Comparison of ENCODE assay signal across 28 mouse cellular contexts in the genomic region with DNA sequence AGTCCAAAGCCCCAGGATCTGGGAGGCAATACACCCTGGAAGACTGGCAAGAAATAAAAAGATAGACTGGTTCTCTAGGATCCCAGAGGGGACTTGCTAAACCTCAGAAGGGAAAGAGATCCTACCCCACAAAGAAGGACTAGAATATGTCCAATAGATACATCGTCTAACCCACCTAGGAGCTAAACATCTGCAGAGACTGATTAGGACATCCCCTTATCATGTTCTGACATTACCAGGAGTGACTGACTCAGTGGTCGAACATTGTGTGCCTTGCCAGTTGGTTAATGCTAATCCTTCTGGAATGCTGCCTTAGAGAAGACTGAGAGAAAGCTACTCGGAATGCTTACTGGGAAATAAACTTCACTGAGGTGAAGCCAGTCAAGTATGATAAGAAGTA. TPM values are rescaled to one million over a fixed set of nuclear protein-coding genes. Genes with fewer than 3 reads are reported as not detected.
A peak's percentile ranks its signal among the peaks of the same experiment; 100 is the strongest.
DNase-seq lines count a peak whose midpoint lies in the region; ATAC-seq and TF ChIP-seq lines count a peak whose summit lies in the region.
"Had no signal": no experiment of that assay in that cellular context is flagged by ENCODE, and none has a peak within 500 bp of the region (broad histone marks: within the 10 kb centered on the region; RNA-seq: fewer than 3 reads in every experiment).

No protein-coding gene starts in this region.

- H3K9ac ChIP-seq in MEL (ENCODE audit: control insufficient read depth, low read depth, low read length, poor library complexity, severe bottlenecking), result no peak overlapping the region
- H3K9ac ChIP-seq: embryonic facial prominence, embryonic 13.5 days; embryonic facial prominence, embryonic 15.5 days; forebrain, embryonic 12.5 days had no signal

- no peaks in the 10 kb centered on the region for H3K79me2 ChIP-seq in MEL (ENCODE audit: control insufficient read depth, insufficient read depth, low read length, poor library complexity)

- TF ChIP-seq RAD21 in MEL (IDR thresholded peaks at IDR 0.05; ENCODE audit: low read depth, low read length), result no peak

- peaks cover 0 to 10% of the 10 kb centered on the region in 2 experiments; a peak in 3 of 4 replicates for H3K4me1 ChIP-seq in MEL (ENCODE audit: control insufficient read depth in 1 of 2, insufficient read depth in 2 of 2, low read length in 2 of 2)
- peaks cover 24% of the 10 kb centered on the region for H3K4me1 ChIP-seq in bone marrow macrophage, adult 2 months (ENCODE audit: control insufficient read depth, insufficient read depth, low read length)
- H3K4me1 ChIP-seq: embryonic facial prominence, embryonic 13.5 days; embryonic facial prominence, embryonic 15.5 days; forebrain, embryonic 10.5 days; forebrain, embryonic 12.5 days had no signal

- H3K9me3 ChIP-seq in MEL (replicated peaks; ENCODE audit: insufficient read depth, low read length), result no peaks in the 10 kb centered on the region
- H3K9me3 ChIP-seq: embryonic facial prominence, embryonic 13.5 days; embryonic facial prominence, embryonic 15.5 days; forebrain, embryonic 10.5 days; forebrain, embryonic 12.5 days had no signal

- peak in 1 of 2 experiments; percentile 30; a peak in 2 of 4 replicates for TF ChIP-seq EP300 in MEL (IDR thresholded peaks at IDR 0.05; ENCODE audit: low read depth in 1 of 2, low read length in 2 of 2)

- H3K27me3 ChIP-seq in MEL (ENCODE audit: control insufficient read depth in 1 of 2, insufficient read depth in 2 of 2, low read length in 2 of 2), result no peaks in the 10 kb centered on the region
- H3K27me3 ChIP-seq: embryonic facial prominence, embryonic 13.5 days; embryonic facial prominence, embryonic 15.5 days; forebrain, embryonic 12.5 days; Patski had no signal

- peak overlapping the region; percentile 33; the same call in 1 of the 2 replicates for H3K27ac ChIP-seq in MEL (ENCODE audit: control insufficient read depth, low read depth, low read length)
- H3K27ac ChIP-seq in bone marrow macrophage, adult 2 months (ENCODE audit: insufficient read depth, low read depth, low read length), result peak overlapping the region; percentile 85
- H3K27ac ChIP-seq: embryonic facial prominence, embryonic 13.5 days; embryonic facial prominence, embryonic 15.5 days; forebrain, embryonic 10.5 days; forebrain, embryonic 12.5 days had no signal

- TF ChIP-seq CTCF in MEL (IDR thresholded peaks at IDR 0.05 in 2 of 3, conservative IDR thresholded peaks at IDR 0.05 in 1 of 3; ENCODE audit: control insufficient read depth in 1 of 3, insufficient read depth in 1 of 3, low read depth in 2 of 3, low read length in 3 of 3, poor library complexity in 1 of 3, severe bottlenecking in 1 of 3), result no peak
- TF ChIP-seq CTCF in bone marrow macrophage, adult 2 months (IDR thresholded peaks at IDR 0.05; ENCODE audit: low read depth, low read length), result no peak

- H3K36me3 ChIP-seq in MEL (ENCODE audit: control insufficient read depth in 1 of 2, insufficient read depth in 2 of 2, low read length in 2 of 2), result peaks cover 0 to 8% of the 10 kb centered on the region in 2 experiments; a peak in 1 of 4 replicates
- H3K36me3 ChIP-seq: embryonic facial prominence, embryonic 13.5 days; embryonic facial prominence, embryonic 15.5 days; forebrain, embryonic 10.5 days; forebrain, embryonic 12.5 days had no signal

- no peak for DNase-seq in MEL (ENCODE audit: low read depth, low spot score)
- no peak for DNase-seq in urinary bladder, postnatal 10 days (ENCODE audit: low spot score)
- no peak for DNase-seq in spleen, adult 12 weeks (ENCODE audit: low spot score)
- DNase-seq: adrenal gland, adult 8-10 months; adrenal gland, postnatal 14 days; adrenal gland, postnatal 36 days; cerebellum, adult 11 months; cerebellum, adult 18-20 months; cerebellum, adult 8-10 months; cerebellum, adult 9-11 months; cerebellum, postnatal 14 days; embryo, embryonic 11 days had no signal

- H3K4me3 ChIP-seq in MEL (ENCODE audit: control insufficient read depth in 1 of 2, insufficient read depth in 1 of 2, low read depth in 2 of 2, low read length in 2 of 2), result no peak overlapping the region
- H3K4me3 ChIP-seq in bone marrow macrophage, adult 2 months (ENCODE audit: insufficient read depth, low read length), result peak overlapping the region; percentile 60
- H3K4me3 ChIP-seq: embryonic facial prominence, embryonic 13.5 days; embryonic facial prominence, embryonic 15.5 days; forebrain, embryonic 10.5 days; forebrain, embryonic 12.5 days had no signal

- no peak for TF ChIP-seq POLR2A in MEL (IDR thresholded peaks at IDR 0.05; ENCODE audit: control insufficient read depth in 1 of 2, insufficient read depth in 1 of 2, low read depth in 1 of 2, low read length in 2 of 2, poor library complexity in 1 of 2)
- TF ChIP-seq POLR2A in bone marrow macrophage, adult 2 months (IDR thresholded peaks at IDR 0.05; ENCODE audit: borderline replicate concordance, low read depth, low read length), result no peak

- peak; percentile 67 for ATAC-seq in erythroid progenitor cell, adult 5-6 weeks (replicated peaks; ENCODE audit: low FRiP score, poor library complexity, severe bottlenecking)
- ATAC-seq in megakaryocyte-erythroid progenitor cell, adult 5-6 weeks (replicated peaks; ENCODE audit: low FRiP score, low TSS enrichment, poor library complexity, severe bottlenecking), result peak; percentile 80
- no peak for ATAC-seq in erythroblast, adult 5-6 weeks (replicated peaks; ENCODE audit: low FRiP score, poor library complexity, severe bottlenecking)
- ATAC-seq: activated CD4-positive, CD25-positive, alpha-beta regulatory T cell, adult 4 months; forebrain, embryonic 14.5 days; forebrain, embryonic 16.5 days; Patski had no signal

TF ChIP-seq in MEL, 35 proteins besides CTCF, POLR2A, EP300 and RAD21 (continues in another document):
- TF ChIP-seq CHD1 (IDR thresholded peaks at IDR 0.05; ENCODE audit: low read depth, low read length) (no peak), UBTF (IDR thresholded peaks at IDR 0.05; ENCODE audit: borderline replicate concordance, insufficient read depth, low read depth, low read length) (no peak), BHLHE40 (IDR thresholded peaks at IDR 0.05; ENCODE audit: borderline replicate concordance, low read depth, low read length) (no peak), NRF1 (IDR thresholded peaks at IDR 0.05; ENCODE audit: insufficient read depth, low read depth, low read length, poor library complexity, severe bottlenecking) (no peak), MEF2A (IDR thresholded peaks at IDR 0.05; ENCODE audit: extremely low read depth, insufficient replicate concordance, low read depth, low read length, poor library complexity, severe bottlenecking) (no peak), USF1 (IDR thresholded peaks at IDR 0.05; ENCODE audit: low read depth, low read length) (no peak), NELFE (IDR thresholded peaks at IDR 0.05; ENCODE audit: low read depth, low read length) (no peak), TBP (IDR thresholded peaks at IDR 0.05; ENCODE audit: low read depth, low read length) (no peak), JUND (IDR thresholded peaks at IDR 0.05; ENCODE audit: low read depth, low read length) (no peak), ZNF384 (IDR thresholded peaks at IDR 0.05; ENCODE audit: low read depth, low read length) (no peak), CHD2 (IDR thresholded peaks at IDR 0.05; ENCODE audit: low read length) (no peak), SIN3A (IDR thresholded peaks at IDR 0.05; ENCODE audit: low read length) (no peak), HCFC1 (IDR thresholded peaks at IDR 0.05; ENCODE audit: low read depth, low read length) (no peak)

RNA-seq across cellular contexts. Expression of a gene that starts 38.7 kb away (rescaled TPM):
- not detected in 2 replicates for total RNA-seq in MEL (2012; rRNA removed)
- polyA plus RNA-seq in MEL (2012; ENCODE audit: insufficient read depth in 1 of 2, insufficient read length in 2 of 2, low read depth in 1 of 2, low replicate concordance in 2 of 2, missing spikeins in 1 of 2), result not detected
- 1,169 and 1,255 TPM in 2 replicates for polyA plus RNA-seq in bone marrow macrophage, adult 2 months (2012; ENCODE audit: insufficient read depth, insufficient read length, missing spikeins)
- 39.4 and 59.8 TPM in 2 replicates for total RNA-seq in erythroid progenitor cell, adult 5-6 weeks (2015; ENCODE audit: low replicate concordance)
- total RNA-seq in erythroid progenitor cell, adult 5-6 weeks (2017; ENCODE audit: low replicate concordance), result 31.7 and 34.6 TPM in 2 replicates
- 2.4 TPM in 1 of 2 replicates, not detected in the other for total RNA-seq in megakaryocyte-erythroid progenitor cell, adult 5-6 weeks (2014; fragmentation: Nextera tagmentation)
- total RNA-seq in megakaryocyte-erythroid progenitor cell, adult 5-6 weeks (2017), result 1.4 and 7.2 TPM in 2 replicates
- 113 and 137 TPM in 2 replicates for total RNA-seq in erythroblast, adult 5-6 weeks (2015; ENCODE audit: low replicate concordance)
- 53.0 and 63.1 TPM in 2 replicates for total RNA-seq in erythroblast, adult 5-6 weeks (2017; ENCODE audit: low replicate concordance)
- total RNA-seq: ES-E14 had no signal
- polyA plus RNA-seq: Patski had no signal

RNA-seq across cellular contexts. Expression of a gene that starts 49.1 kb away (rescaled TPM):
- total RNA-seq in MEL (2012; rRNA removed), result not detected in 2 replicates
- not detected for polyA plus RNA-seq in MEL (2012; ENCODE audit: insufficient read depth in 1 of 2, insufficient read length in 2 of 2, low read depth in 1 of 2, low replicate concordance in 2 of 2, missing spikeins in 1 of 2)
- polyA plus RNA-seq in bone marrow macrophage, adult 2 months (2012; ENCODE audit: insufficient read depth, insufficient read length, missing spikeins), result 1,083 and 1,286 TPM in 2 replicates
- 43.6 and 98.5 TPM in 2 replicates for total RNA-seq in erythroid progenitor cell, adult 5-6 weeks (2015; ENCODE audit: low replicate concordance)
- 12.3 and 18.1 TPM in 2 replicates for total RNA-seq in erythroid progenitor cell, adult 5-6 weeks (2017; ENCODE audit: low replicate concordance)
- 2.7 TPM in 1 of 2 replicates, not detected in the other for total RNA-seq in megakaryocyte-erythroid progenitor cell, adult 5-6 weeks (2014; fragmentation: Nextera tagmentation)
- total RNA-seq in megakaryocyte-erythroid progenitor cell, adult 5-6 weeks (2017), result 1.8 and 6.6 TPM in 2 replicates
- 82.0 and 89.4 TPM in 2 replicates for total RNA-seq in erythroblast, adult 5-6 weeks (2015; ENCODE audit: low replicate concordance)
- 37.5 and 48.1 TPM in 2 replicates for total RNA-seq in erythroblast, adult 5-6 weeks (2017; ENCODE audit: low replicate concordance)
- polyA plus RNA-seq: C2C12; embryonic facial prominence, embryonic 11.5 days; forebrain, embryonic 10.5 days; forebrain, embryonic 12.5 days; forebrain, embryonic 16.5 days; Patski had no signal

RNA-seq across cellular contexts. Expression of a gene that starts 49.1 kb away (rescaled TPM):
- not detected in 2 replicates for total RNA-seq in MEL (2012; rRNA removed)
- not detected for polyA plus RNA-seq in MEL (2012; ENCODE audit: insufficient read depth in 1 of 2, insufficient read length in 2 of 2, low read depth in 1 of 2, low replicate concordance in 2 of 2, missing spikeins in 1 of 2)
- polyA plus RNA-seq in bone marrow macrophage, adult 2 months (2012; ENCODE audit: insufficient read depth, insufficient read length, missing spikeins), result 444 and 484 TPM in 2 replicates
- total RNA-seq in erythroid progenitor cell, adult 5-6 weeks (2015; ENCODE audit: low replicate concordance), result 1.4 and 7.5 TPM in 2 replicates
- 0.23 TPM in 1 of 2 replicates, not detected in the other for total RNA-seq in erythroid progenitor cell, adult 5-6 weeks (2017; ENCODE audit: low replicate concordance)
- not detected in 2 replicates for total RNA-seq in megakaryocyte-erythroid progenitor cell, adult 5-6 weeks (2014; fragmentation: Nextera tagmentation)
- total RNA-seq in megakaryocyte-erythroid progenitor cell, adult 5-6 weeks (2017), result not detected in 2 replicates
- total RNA-seq in erythroblast, adult 5-6 weeks (2015; ENCODE audit: low replicate concordance), result not detected in 2 replicates
- total RNA-seq in erythroblast, adult 5-6 weeks (2017; ENCODE audit: low replicate concordance), result 9.6 TPM in 1 of 2 replicates, not detected in the other
- total RNA-seq: ES-E14 had no signal
- polyA plus RNA-seq: brain, embryonic 14.5 days; C2C12; embryonic facial prominence, embryonic 11.5 days; forebrain, embryonic 10.5 days; forebrain, embryonic 14.5 days; forebrain, embryonic 16.5 days; Patski had no signal
